Comparison of ENCODE assay signal across 40 mouse cellular contexts in genomic region chr9:35475394-35475793, GRCm38 (mm10). TPM values are rescaled to one million over a fixed set of nuclear protein-coding genes. Genes with fewer than 3 reads are reported as not detected.
A peak's percentile ranks its signal among the peaks of the same experiment; 100 is the strongest.
DNase-seq lines count a peak whose midpoint lies in the region; ATAC-seq lines count a peak whose summit lies in the region.
"Had no signal": no experiment of that assay in that cellular context is flagged by ENCODE, and none has a peak within 500 bp of the region (broad histone marks: within the 10 kb centered on the region; RNA-seq: fewer than 3 reads in every experiment).

No protein-coding gene starts in this region.

- H3K27me3 ChIP-seq in heart, embryonic 12.5 days (replicated peaks): no peaks in the 10 kb centered on the region
- H3K27me3 ChIP-seq: embryonic facial prominence, embryonic 13.5 days; heart, embryonic 15.5 days; hindbrain, embryonic 12.5 days; limb, embryonic 12.5 days; liver, embryonic 15.5 days had no signal

- no peak overlapping the region for H3K4me3 ChIP-seq in heart, embryonic 12.5 days
- H3K4me3 ChIP-seq: embryonic facial prominence, embryonic 13.5 days; forebrain, embryonic 10.5 days; heart, embryonic 15.5 days; hindbrain, embryonic 12.5 days; limb, embryonic 12.5 days; liver, embryonic 15.5 days; megakaryocyte, embryonic 14.5 days had no signal

- no peaks in the 10 kb centered on the region for H3K9me3 ChIP-seq in heart, embryonic 12.5 days (replicated peaks)
- H3K9me3 ChIP-seq: embryonic facial prominence, embryonic 13.5 days; forebrain, embryonic 10.5 days; G1E; heart, embryonic 15.5 days; hindbrain, embryonic 12.5 days; limb, embryonic 12.5 days; liver, embryonic 15.5 days; megakaryocyte, embryonic 14.5 days had no signal

- H3K9ac ChIP-seq in heart, embryonic 12.5 days: no peak overlapping the region
- H3K9ac ChIP-seq: embryonic facial prominence, embryonic 13.5 days; forebrain, postnatal 0 days; heart, embryonic 15.5 days; hindbrain, embryonic 12.5 days; limb, embryonic 12.5 days; liver, embryonic 15.5 days; lung, embryonic 14.5 days had no signal

- no peak overlapping the region for H3K4me2 ChIP-seq in heart, embryonic 12.5 days
- H3K4me2 ChIP-seq: embryonic facial prominence, embryonic 13.5 days; heart, embryonic 15.5 days; hindbrain, embryonic 12.5 days; limb, embryonic 12.5 days; liver, embryonic 15.5 days; lung, embryonic 14.5 days had no signal

- H3K27ac ChIP-seq in heart, embryonic 12.5 days (ENCODE audit: poor library complexity, severe bottlenecking): no peak overlapping the region
- H3K27ac ChIP-seq: embryonic facial prominence, embryonic 13.5 days; forebrain, embryonic 10.5 days; heart, embryonic 15.5 days; hindbrain, embryonic 12.5 days; hindbrain, postnatal 0 days; kidney, postnatal 0 days; limb, embryonic 12.5 days; liver, embryonic 15.5 days; stomach, postnatal 0 days had no signal

- no peaks in the 10 kb centered on the region for H3K4me1 ChIP-seq in heart, embryonic 12.5 days (replicated peaks)
- H3K4me1 ChIP-seq: embryonic facial prominence, embryonic 13.5 days; forebrain, embryonic 10.5 days; heart, embryonic 15.5 days; hindbrain, embryonic 12.5 days; limb, embryonic 12.5 days; liver, embryonic 15.5 days; megakaryocyte, embryonic 14.5 days had no signal

- peak; percentile 55 for DNase-seq in heart, adult 11 months
- no peak for DNase-seq in thymus, postnatal 10 days (ENCODE audit: low spot score in 2 of 2)
- DNase-seq in spleen, adult 12 weeks (ENCODE audit: low spot score): no peak
- DNase-seq in testis, postnatal 10 days (ENCODE audit: low spot score): no peak
- DNase-seq: adrenal gland, postnatal 10 days; cerebellum, adult 11-12 months; cerebellum, adult 9-11 months; forebrain, postnatal 0 days; kidney, adult 8-10 months; kidney, postnatal 4 days; layer of hippocampus, postnatal 36 days; lung, embryonic 14.5 days; lung, postnatal 14 days; midbrain, embryonic 14.5 days; right cerebral cortex, postnatal 25 days; spleen, adult 18-20 months had no signal

- H3K36me3 ChIP-seq in heart, embryonic 12.5 days: peaks cover 64% of the 10 kb centered on the region
- H3K36me3 ChIP-seq: G1E; liver, embryonic 15.5 days had no signal

- WGBS in heart, embryonic 12.5 days: 85% methylated on average over 7 of the region's 7 CpGs

- ATAC-seq in heart, embryonic 12.5 days (ENCODE audit: insufficient number of reproducible peaks, low FRiP score): no peak
- ATAC-seq in granulocyte monocyte progenitor cell, adult 5-6 weeks (replicated peaks; ENCODE audit: poor library complexity, severe bottlenecking): peak; percentile 79
- ATAC-seq in megakaryocyte-erythroid progenitor cell, adult 5-6 weeks (replicated peaks; ENCODE audit: low FRiP score, low TSS enrichment, poor library complexity, severe bottlenecking): 0 out of 2 replicates have a peak, but pooled peaks have one; percentile 26
- ATAC-seq: forebrain, postnatal 0 days; hindbrain, postnatal 0 days; intestine, embryonic 16.5 days had no signal

RNA-seq across cellular contexts. Expression of gene Gm1113, which starts 42.7 kb away (rescaled TPM):
- polyA plus RNA-seq in heart, embryonic 12.5 days (2016; fragmentation: Nextera tagmentation; extraction: Ambion mirVana): not detected in 2 replicates
- not detected in 2 replicates for total RNA-seq in granulocyte monocyte progenitor cell, adult 5-6 weeks (2014; fragmentation: Nextera tagmentation)
- total RNA-seq in granulocyte monocyte progenitor cell, adult 5-6 weeks (2017): not detected in 2 replicates
- total RNA-seq in megakaryocyte-erythroid progenitor cell, adult 5-6 weeks (2014; fragmentation: Nextera tagmentation): not detected in 2 replicates
- not detected in 2 replicates for total RNA-seq in megakaryocyte-erythroid progenitor cell, adult 5-6 weeks (2017)
- total RNA-seq: adrenal gland, postnatal 10 days; forebrain, postnatal 0 days; G1E; gastrocnemius, adult 8-10 months; gastrocnemius, postnatal 4 days; heart, postnatal 25 days; hindbrain, postnatal 0 days; layer of hippocampus, postnatal 36 days; left cerebral cortex, postnatal 14 days; liver, adult 2 months; monocyte, adult 5-6 weeks; neutrophil, adult 5-6 weeks had no signal
- polyA plus RNA-seq: embryonic facial prominence, embryonic 13.5 days; forebrain, embryonic 10.5 days; forebrain, postnatal 0 days; G1E; heart, embryonic 15.5 days; hindbrain, embryonic 12.5 days; hindbrain, postnatal 0 days; intestine, embryonic 16.5 days; kidney, postnatal 0 days; limb, embryonic 12.5 days; liver, adult 2 months; liver, embryonic 15.5 days; lung, embryonic 14.5 days; midbrain, embryonic 14.5 days; neural tube, embryonic 11.5 days; stomach, postnatal 0 days; urinary bladder, adult 2 months had no signal

RNA-seq across cellular contexts. Expression of gene Cdon, which starts 54.5 kb away (rescaled TPM):
- polyA plus RNA-seq in heart, embryonic 12.5 days (2016; fragmentation: Nextera tagmentation; extraction: Ambion mirVana): 7.0 and 8.2 TPM in 2 replicates
- 0.09 and 1.0 TPM in 2 replicates for total RNA-seq in granulocyte monocyte progenitor cell, adult 5-6 weeks (2014; fragmentation: Nextera tagmentation)
- 0.46 and 1.2 TPM in 2 replicates for total RNA-seq in granulocyte monocyte progenitor cell, adult 5-6 weeks (2017)
- total RNA-seq in megakaryocyte-erythroid progenitor cell, adult 5-6 weeks (2014; fragmentation: Nextera tagmentation): 1.8 TPM in 1 of 2 replicates, not detected in the other
- total RNA-seq in megakaryocyte-erythroid progenitor cell, adult 5-6 weeks (2017): 3.0 and 9.2 TPM in 2 replicates
